Mouse (Mus musculus): Measurements from ENCODE around the gene Prr23a1.
"Not testable (repeated sequence)": the region's sequence is repeated elsewhere in the genome, so short reads cannot be mapped to it uniquely, and the experiment has no call there.

Prr23a1 gene

DNA sequence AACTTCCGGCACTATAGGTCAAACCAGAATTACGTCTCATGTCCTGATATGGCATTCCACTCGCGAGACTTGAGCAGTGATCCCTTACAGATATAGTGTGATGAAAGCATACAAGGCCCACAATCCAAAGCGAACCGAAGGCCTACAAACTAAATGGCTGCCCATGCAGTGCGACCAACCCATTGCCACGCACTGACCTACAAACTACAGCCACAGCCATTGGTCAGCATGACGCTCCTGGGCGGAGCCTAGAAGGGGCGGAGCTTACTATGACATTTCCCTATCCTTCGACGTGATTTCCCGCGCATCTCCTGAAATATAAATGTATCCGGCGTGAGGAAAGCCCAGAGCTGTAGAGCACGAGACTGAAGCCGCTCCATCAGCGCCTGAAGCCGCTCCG, at the start of gene Prr23a1:
Prr23a1 (plus strand) TSS at position 387 of the 400 bp plus-strand sequence.
- no peak for DNase-seq

DNA sequence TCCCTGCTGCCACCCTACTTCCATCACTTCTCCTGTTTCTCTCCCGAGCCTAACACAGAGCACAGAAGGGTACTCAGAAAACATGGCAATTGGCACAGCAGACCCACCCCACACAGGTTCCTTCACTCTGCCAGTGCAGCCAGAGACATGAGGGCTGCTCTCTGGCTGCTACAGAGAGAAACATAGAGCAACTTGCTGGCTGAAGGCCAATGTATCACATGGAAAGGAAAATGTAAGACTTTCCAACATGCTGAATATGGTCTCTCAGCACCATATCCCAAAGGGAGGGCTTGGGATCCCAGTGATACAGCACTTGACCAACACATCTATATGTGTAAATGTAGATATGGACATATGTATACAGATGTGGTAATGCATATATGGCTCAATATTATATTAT, 43.3 kb upstream of the Prr23a1 start:
- DNase-seq, result no peak

DNA sequence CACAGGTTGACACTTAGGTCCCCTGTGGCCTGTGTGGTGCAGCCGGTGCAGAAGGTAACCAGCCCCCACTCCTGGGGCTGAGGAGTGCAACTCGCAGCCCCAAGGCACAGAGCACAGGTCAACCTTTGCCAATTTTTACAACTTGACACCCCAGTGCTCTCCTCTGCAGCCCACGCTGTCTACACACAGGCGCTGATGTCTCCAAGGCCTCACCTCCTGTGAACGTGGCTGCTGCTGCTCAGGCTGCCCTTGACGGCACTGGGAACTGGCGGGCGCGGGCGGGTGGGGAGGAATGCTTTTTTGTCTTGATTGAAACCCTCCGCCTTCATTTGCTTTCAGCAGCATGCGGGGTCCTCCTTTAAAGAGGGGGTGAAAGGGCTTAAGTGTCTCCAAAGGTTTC, 38.3 kb upstream of the Prr23a1 start:
- DNase-seq, result no peak

DNA sequence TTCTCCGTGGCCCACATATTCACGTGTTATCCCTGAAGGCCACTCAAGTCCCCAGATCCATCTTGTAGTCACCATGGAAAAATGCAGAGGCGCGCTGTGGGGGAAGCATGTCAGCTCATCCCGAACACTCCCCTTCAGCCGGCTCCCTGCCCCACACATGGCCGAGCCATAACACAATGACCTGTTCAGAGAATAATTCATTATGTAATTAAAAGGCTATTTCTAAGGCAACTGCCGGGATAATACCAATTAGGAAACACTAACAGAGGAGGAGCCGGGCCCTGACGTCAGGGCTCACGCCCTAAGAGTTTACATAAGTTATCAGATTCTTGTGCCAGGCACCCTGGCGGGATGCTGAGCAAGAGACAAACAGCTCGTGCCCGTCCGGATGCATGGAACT, 36.8 kb upstream of the Prr23a1 start:
- no peak for DNase-seq

DNA sequence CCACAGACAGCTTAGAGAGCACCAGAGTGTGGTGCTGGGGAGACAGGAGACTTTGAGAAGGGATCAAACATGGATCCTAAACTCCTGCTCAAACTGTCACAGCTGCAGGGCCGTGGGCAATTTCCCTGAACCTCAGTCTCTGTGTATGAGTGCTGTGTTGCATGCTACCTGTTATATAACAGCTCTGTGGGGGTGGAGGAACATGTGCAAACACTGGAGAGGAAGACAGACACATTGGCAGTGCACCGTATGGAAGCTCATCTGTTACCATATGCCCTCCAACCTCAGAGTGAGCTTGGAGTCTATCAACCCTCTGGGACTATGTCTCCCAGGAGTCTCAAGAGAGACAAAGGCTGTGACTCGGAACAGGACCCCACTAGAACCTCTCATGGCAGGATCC, 36.4 kb upstream of the Prr23a1 start:
- DNase-seq, result no peak

DNA sequence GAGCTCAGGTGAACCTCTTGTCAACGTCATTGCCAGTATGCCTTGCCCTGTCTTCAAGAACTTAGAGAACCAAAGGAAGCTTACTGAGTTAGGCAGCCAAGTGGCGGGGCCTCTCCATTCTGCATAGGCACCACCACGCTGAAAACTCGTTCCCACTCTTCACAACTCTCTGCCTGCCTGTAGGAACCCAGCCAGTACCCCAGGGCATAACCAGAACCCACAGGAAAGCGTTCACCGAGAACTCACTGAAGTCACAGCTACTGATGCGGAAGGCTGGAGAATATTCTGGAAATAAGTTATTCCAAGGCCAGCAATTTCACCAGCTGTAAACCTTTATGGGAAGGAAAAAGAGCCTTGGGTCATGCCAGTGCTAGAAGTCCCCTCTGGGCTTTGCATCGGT, 34.7 kb upstream of the Prr23a1 start:
- no peak for DNase-seq

DNA sequence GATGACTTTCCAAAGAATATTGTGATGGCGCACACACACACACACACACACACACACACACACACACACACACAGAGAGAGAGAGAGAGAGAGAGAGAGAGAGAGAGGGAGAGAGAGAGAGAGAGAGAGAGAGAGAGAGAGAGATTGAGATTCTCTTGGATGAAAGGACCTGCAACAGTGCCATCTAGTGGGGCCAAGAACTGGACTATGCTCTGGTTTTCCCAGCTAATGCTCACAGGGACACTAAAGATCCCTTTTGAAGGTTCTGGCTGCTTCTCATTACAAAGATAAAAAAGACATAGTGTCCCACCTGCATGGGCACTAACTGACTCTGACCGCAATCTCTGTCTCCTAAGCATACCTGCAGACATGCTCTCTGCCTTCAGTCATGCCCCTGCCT, 32.8 kb upstream of the Prr23a1 start:
- not testable (repeated sequence) for DNase-seq

DNA sequence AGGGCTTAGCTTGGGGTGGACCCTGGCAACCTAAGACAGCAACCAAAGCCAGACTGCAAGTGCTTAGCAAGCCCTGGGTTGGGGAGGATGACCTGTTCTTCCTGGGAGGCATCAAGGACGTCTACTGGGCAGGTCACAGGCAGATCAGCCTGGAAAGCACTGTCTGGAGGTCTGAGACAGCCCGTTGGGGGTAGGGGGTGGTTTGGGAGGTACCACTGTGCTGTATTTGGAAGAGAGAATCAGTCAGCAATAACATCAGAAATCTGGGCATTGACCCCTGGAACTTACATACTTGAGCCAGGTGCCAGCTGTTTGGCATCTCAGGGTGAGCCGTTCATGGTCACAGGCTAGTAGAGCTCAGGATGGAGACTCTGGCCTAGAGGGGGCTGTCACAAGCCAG, 26.2 kb upstream of the Prr23a1 start:
- no peak for DNase-seq

DNA sequence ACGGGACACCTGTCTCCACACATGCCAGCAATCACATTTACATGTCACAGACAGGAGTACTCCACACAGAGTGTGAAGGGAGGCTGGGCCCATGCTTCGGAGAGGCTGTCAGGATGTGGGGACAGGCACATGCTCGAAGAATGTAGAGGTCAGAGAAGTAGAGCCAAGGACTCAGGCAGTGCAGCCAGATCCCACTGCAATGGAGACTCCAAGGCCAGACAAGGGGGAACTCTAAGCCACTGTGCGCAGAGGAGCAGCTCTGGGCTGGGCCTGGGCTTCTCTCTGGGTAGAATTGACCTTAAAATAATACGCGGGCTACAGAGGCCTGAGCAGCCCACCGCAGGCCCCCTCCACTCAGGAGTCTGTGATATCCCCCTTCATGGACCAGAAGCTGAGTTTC, 24.7 kb upstream of the Prr23a1 start:
- no peak for DNase-seq

DNA sequence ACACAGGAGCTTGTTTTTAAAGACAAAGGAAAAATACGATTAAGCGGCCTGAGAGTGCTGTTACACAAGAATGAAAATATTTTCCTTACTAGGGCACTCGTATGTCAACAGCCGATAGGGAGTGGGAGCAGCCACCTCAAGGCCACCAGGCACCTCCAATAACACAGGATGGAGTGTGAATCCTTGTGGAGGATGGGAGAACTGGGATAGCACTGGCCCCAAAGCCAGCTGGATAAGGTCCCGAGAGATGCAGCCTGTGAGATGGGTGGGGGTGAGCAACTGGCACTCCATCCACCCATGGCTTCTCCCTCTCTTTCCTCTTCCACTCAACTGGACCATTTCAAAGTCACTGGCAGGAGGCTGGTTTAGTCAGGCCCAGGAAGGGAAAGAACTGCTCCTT, 23.3 kb upstream of the Prr23a1 start:
- no peak for DNase-seq

DNA sequence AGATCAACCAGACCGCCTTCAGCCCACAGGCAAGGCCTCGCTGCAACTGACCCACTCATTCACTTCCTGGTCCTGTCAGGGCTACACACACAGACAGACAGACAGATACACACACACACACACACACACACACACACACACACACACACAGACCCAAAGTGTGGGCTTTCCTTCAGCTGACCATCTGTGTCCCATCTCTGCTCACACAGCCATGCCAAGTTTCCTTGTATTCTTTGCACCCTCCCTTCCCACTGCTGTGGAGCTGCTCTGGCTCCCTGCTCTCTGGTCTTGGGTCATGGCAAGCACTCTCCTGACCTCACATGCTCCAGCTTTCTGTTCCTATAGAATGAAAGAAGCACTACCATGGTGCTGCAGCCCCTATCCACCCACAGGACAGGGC, 22.8 kb upstream of the Prr23a1 start:
- DNase-seq, result no peak

DNA sequence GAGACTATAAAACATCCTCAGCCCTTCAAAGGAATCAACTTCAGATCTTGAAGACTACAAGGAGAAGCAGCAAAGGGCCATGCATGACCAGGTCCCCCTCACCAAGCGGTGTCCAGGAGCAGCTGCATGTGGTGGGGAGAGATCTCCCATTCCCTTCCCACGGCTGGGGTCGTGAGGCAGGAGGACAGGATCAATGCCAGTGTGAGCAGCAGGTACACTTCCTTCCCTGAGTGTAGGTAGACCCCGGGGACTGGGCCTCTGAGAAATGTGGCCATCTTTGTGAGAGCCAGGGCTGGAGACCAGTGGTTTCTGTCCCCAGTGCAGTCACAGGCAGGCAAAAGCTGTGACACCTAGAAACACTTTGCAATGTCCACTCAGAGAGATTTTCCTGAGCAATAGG, 21.8 kb upstream of the Prr23a1 start:
- DNase-seq, result no peak

DNA sequence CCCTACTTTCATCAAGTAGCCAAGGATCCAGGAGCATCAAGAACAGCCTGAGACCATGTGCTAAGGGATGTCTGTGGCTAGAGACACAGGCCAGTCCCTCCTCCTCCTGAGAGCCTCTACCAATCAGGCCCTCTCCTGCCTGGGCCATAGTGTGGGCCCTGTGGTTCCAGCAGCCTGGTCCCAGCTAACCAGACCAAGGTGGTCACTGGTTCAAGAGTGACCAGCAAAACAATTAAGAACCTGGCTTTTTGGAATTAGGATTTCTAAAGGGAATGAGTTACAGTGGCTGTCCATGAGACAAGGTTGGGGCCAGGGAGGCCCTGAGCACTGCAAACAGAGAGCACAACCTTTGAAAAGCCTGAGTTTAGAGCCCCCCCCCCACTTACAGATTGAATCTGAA, 21.2 kb upstream of the Prr23a1 start:
- DNase-seq, result no peak

DNA sequence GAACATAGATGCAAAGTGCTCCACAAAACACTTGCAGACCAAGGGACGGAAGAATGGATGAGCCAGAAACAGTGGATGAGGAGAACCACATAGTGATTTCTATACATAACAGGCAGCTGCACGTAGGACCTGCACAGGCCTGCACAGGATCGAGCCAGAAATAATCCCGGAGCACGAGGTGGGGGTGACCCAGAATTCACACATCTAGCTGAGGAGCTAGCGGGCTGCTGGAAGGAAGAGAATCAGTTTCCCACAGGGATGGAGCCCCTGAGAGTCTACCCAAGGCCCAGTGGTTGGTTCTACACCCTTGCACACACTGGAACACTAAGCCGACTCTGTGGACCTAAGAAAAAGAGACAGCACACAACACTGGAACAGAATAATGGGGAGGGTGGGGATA, 18.5 kb upstream of the Prr23a1 start:
- DNase-seq, result no peak

DNA sequence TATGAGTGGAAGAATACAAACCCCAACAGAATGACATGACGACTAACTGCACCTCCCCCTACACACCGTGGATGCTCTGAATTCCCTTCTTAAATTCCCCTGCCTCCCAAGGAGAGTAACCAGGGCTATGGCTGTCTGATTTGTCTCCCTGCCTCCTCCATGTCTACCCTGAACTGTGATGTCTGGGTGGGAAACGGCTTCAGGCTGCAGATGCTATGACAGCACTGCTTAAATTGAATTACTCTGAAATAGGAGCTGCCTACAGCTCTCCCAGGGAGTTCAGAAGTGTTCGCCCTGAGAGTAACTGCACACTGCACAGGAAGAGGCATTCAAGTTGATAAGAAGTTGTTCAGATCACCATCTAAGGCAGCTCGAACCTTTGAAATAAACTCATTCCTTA, 12.8 kb upstream of the Prr23a1 start:
- no peak for DNase-seq

DNA sequence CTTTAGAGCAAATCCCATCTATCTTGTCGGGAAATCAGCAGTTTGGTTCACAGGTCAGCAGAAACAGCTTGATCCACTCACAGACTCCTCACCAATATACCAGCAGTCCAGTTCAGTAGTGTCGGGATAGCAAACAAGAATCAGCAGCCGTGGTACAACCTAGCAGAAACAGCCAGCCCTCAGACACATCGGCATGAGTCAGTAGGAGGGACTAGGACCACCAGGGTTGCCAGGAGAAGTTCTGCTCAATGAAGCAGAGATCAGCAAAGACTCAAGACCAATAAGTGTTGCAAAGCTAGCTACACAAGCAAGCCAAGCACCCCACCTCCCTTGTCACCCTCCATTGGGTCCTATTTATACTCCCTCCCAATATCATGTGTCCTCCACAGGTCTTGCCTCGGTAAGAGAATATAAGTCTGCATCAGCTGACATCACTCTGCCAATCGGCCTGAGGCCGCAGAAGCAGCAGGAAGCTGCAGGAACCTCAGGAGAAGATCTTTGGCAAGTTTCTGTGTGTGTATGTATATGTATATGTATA, 4.7 kb upstream of the Prr23a1 start:
- no peak for DNase-seq

DNA sequence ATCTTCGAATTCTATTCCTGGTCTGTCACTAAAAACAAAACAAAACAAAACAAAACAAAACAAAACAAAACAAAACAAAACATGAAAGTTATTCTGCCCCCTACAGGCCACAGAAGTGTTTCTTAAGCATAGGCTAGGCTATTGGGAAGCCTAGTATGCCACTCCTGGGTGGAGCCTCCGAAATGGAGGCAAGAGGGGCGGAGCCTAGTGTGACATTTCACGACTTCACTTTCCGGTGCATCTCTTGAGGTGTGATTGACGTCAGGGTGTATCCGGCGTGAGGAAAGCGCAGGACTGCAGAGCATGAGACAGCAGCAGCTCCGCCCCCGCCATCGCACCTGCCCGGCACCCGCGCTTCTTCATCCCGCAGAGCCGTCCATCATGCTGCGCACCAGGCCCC, 13.9 kb downstream of the Prr23a1 start, which contains the start of gene Prr23a2:
Prr23a2 (plus strand) TSS at position 285 of the 400 bp plus-strand sequence.
- no peak for DNase-seq

DNA sequence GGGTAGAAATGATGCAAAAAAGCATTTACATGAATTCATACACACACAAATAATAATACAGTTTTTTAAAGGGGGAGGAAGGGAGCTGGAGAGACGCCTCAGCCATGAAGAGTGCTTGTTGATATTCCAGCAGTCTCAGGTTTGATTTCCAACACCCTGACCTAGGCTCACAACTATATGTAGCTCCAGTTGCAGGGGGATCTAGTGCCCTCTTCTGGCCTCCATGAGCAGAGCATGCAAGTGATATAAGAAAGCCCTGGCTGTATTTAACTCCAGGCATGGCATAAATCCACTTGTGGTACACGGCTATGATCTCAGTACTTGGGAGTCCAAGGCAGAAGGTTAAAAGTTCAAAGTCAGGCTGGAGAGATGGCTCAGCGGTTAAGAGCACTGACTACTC, 21.2 kb downstream of the Prr23a1 start:
- DNase-seq, result no peak

DNA sequence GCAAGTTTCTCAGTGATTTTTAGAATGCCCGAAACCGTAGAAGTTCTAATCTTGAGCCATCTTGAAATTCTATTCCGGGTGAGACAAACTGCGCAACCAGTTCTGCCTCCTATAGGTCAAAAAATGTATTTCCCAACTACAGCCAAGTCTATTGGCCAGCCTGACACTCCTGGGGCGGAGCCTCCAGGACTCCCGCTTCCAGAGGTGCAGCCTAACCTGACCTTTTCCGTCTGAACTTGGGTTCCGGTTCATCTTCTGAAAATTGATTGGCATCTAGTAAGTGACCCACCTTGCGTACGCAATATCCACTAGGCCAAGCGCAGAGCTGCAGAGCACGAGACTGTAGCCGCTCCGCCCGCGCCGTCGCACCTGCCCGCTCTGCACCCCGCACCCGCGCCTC, 22.3 kb downstream of the Prr23a1 start, which contains the start of gene Prr23a3:
Prr23a3 (plus strand) TSS at position 197 of the 400 bp plus-strand sequence.
- DNase-seq, result no peak

Measured in thymus, adult 18-20 months (tissue).